Mouse (Mus musculus) brain, embryonic 14.5 days (tissue): ENCODE data around the gene Lrig1.

Experiments
- CTCF ChIP-seq: fragments of 200-500 bp; IDR thresholded peaks from 2 replicates; pipeline ENCODE4 v1.5.1; 2012; ENCODE audit warnings: inconsistent platforms, mild to moderate bottlenecking, moderate library complexity, borderline replicate concordance; ENCODE audit not compliant: insufficient read depth, insufficient read length; ENCODE audit errors: extremely low read depth
- POLR2A ChIP-seq: fragments of 200-500 bp; IDR thresholded peaks from 2 replicates; pipeline ENCODE4 v1.6.1; 2012; ENCODE audit warnings: mild to moderate bottlenecking, inconsistent platforms, borderline replicate concordance; ENCODE audit not compliant: poor library complexity, insufficient read depth, insufficient read length, severe bottlenecking; ENCODE audit errors: extremely low read depth

- TF ChIP-seq POLR2A (no peak), CTCF (no peak)
Measured at GRCm38 (mm10) chr6:94604546-94604945, 95.4 kb downstream of the Lrig1 start.
